Mouse (Mus musculus) olfactory bulb, adult 2 months (tissue): Measurements from ENCODE around the gene Sgms1. TPM values are rescaled to one million over a fixed set of nuclear protein-coding genes. Genes with fewer than 3 reads are reported as not detected.

Experiments
- H3K27ac ChIP-seq: fragments of 200-500 bp; 2 replicates; pipeline ENCODE4 v1.5.1; 2012; ENCODE audit warnings: low read depth, low read length; ENCODE audit not compliant: insufficient read depth
- H3K4me1 ChIP-seq: fragments of 200-500 bp; 2 replicates; pipeline ENCODE4 v1.6.1; 2012; ENCODE audit warnings: low read length; ENCODE audit not compliant: control insufficient read depth, insufficient read depth
- H3K4me3 ChIP-seq: fragments of 200-500 bp; 2 replicates; pipeline ENCODE4 v1.5.1; 2012; ENCODE audit warnings: mild to moderate bottlenecking, low read depth, low read length, moderate library complexity; ENCODE audit not compliant: insufficient read depth
- CTCF ChIP-seq: fragments of 200-500 bp; IDR thresholded peaks from 2 replicates; pipeline ENCODE4 v1.5.1; 2012; ENCODE audit warnings: low read depth, mild to moderate bottlenecking, low read length, moderate library complexity; ENCODE audit not compliant: insufficient read depth
- POLR2A ChIP-seq: fragments of 200-500 bp; IDR thresholded peaks from 2 replicates; pipeline ENCODE4 v1.6.1; 2012; ENCODE audit warnings: mild to moderate bottlenecking, low read depth, low read length, moderate library complexity; ENCODE audit not compliant: insufficient read depth
- WGBS: fragments of 180-500 bp; shearing (Covaris S2); methylation state at CpG from one replicate; pipeline ENCODE4 v1.1.7; 2018; 5-methylcytosine and 5-hydroxymethylcytosine counted together
- polyA plus RNA-seq: library from polyadenylated mRNA; stranded (reverse); fragments of >200 nt; gene quantifications from 2 replicates; pipeline ENCODE4 v1.2.4, GENCODE M21; 2012; ENCODE audit warnings: low replicate concordance; ENCODE audit not compliant: missing spikeins, insufficient read depth, insufficient read length

Sgms1 gene
- polyA plus RNA-seq, 1 experiment = not detected

DNA sequence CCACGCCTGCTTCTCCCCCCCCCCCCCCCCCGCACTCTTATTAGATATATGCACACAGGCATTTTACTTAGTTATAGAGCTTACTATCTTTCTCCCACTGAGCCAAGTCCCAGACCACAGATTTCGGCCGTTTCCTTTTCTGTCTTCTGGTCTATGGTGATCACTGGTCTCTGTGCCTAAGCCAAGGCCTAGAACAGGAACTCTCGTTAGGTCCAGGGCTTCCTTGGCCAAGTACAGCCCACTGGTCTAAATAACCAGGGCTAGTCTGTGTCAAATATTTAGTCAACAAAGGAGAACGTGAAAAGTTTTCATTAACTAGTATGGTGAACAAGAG lies 150.1 kb downstream of the Sgms1 start:
- H3K27ac ChIP-seq = no peak overlapping the region
- H3K4me3 ChIP-seq = no peak overlapping the region
- TF ChIP-seq POLR2A (no peak), CTCF (no peak)
- WGBS = 78% methylated on average over 6 of the region's 6 CpGs
- no peaks in the 10 kb centered on the region for H3K4me1 ChIP-seq

DNA sequence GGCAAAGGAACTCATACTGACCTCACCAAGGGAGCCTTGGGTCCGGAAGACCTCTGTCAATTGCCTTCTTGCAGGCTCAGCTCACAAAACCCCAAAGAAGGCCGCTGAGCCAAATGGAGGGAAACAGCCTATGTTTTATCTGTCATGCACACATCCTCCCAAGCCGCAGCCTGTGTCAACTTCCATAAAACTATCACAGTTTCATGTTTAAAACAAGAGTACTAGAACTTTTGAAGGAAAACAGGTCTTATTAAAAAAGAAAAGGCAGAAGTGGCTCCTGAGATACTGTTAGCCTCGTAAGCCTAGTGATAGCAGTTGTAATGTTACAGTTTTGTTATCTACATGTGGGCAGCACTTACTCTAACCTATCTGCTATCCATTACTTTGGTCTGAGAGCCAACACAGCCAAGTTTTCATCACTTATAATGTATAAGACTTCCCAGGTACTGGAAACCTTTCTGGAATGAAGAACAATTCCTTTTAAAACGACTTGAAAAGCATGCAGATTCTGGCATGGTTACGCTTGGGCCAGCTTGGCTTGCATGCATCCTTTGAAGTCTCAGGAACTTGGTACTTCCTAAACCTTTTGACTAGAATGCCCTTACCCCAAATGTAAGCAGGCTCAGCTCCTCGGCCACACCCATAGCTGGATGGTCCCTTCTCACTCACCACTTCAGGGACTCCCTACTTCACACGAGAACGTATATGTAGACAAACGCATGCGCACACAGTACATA lies 150.6 kb downstream of the Sgms1 start:
- WGBS = 90% methylated on average over 11 of the region's 11 CpGs
- no peak overlapping the region for H3K27ac ChIP-seq
- TF ChIP-seq POLR2A = no peak
- H3K4me3 ChIP-seq = no peak overlapping the region
- H3K4me1 ChIP-seq = no peaks in the 10 kb centered on the region

DNA sequence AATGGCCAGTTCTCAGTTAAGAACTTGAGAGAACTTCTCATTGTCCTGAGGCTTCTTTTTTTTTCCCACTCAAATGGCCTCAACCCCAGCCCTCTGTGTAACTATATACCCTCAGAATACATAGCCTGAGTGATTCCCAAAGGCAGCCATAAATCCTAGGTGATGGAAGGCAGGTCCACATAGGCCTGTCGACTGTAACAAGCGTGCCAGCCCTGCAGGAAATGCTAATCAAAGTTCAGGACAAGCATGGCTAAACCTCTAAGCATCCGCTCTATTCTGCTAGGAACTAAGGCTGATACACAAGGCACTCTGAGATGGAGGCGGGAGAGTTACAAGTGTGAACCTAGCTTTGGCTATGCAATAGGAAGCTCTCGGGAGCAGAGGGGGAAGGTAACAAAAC lies 151.8 kb downstream of the Sgms1 start:
- TF ChIP-seq POLR2A (no peak), CTCF (no peak)
- Histone ChIP-seq H3K27ac (no peak overlapping the region), H3K4me1 (no peaks in the 10 kb centered on the region), H3K4me3 (no peak overlapping the region)
- 93% methylated on average over 5 of the region's 5 CpGs for WGBS

DNA sequence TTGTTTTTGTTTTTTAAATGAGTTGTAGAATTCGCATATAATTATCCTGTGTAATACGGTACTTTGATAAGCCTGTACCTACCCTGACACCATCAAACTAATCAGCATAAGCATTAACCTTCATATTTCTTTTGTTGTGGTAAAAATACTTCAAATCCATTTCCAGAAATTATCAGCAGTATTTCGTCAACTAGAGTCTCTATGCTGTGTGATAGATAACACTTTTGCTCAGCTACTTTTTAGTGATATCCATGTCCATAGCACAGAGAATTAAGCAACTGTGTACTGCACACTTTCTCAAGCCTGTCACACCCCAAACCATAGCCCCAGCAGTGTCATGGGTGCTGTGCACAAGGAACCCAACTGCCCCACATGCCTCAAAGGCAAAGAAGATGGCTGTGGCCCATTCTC lies 152.3 kb downstream of the Sgms1 start:
- WGBS = 87% methylated on average over 3 of the region's 3 CpGs
- Histone ChIP-seq H3K4me1 (no peaks in the 10 kb centered on the region), H3K27ac (no peak overlapping the region), H3K4me3 (no peak overlapping the region)
- no peak for TF ChIP-seq POLR2A
- no peak for TF ChIP-seq CTCF

DNA sequence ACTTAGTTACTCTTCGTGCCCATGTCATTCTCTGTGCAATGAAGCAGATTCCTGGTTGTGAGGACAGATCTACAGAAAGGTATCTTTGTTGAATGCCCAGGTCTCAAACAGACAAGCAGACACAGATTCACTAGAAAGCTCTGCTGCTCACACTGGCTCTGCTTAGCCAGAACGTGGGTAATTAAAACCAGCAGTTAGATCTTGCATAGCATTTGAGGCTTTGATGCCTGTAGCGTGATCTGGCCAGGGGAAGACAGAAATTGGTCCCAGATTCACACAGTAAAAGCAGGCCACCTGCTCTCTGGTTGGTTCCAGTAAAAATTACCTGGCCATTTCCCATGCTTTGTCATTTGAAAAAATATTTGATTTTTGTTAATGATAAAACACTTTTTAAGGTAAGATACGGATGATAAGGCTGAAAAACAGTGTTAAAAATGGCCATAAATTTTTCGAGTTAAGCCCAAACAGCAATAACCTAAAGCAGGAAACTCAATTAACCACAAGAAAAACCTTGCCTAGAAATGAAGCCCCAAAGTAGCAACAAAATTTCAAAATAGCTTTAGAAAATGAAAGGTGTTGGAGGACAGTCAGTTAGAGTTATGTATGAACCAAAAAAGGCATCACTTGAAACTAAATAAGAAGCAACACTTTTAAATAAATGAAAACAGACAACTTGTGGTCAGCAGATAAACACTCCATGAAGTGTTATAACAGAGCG lies 154.6 kb downstream of the Sgms1 start:
- no peak overlapping the region for H3K4me3 ChIP-seq
- WGBS = 87% methylated on average over 6 of the region's 6 CpGs
- H3K4me1 ChIP-seq = no peaks in the 10 kb centered on the region
- no peak for TF ChIP-seq POLR2A
- no peak for TF ChIP-seq CTCF
- H3K27ac ChIP-seq = no peak overlapping the region

DNA sequence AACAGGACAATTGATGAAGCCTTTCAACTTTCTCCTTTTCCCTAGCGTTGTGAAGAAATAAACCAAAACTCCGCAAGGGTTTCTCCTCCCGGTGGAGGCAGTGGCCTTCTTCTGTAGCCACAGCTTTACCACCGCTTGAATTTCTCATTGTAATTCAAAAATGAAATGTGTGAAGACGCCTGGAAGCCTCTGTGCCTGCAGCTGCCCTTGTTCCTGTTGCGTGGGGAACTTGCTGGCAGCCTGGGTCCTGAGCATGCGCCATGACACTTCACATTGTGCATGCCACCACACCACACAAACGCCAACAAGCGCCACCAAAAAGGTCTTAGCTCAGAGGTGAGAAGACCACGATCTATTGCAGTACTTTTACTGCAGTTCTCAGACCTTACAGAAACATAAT lies 158.2 kb downstream of the Sgms1 start:
- Histone ChIP-seq H3K4me1 (no peaks in the 10 kb centered on the region), H3K27ac (no peak overlapping the region), H3K4me3 (no peak overlapping the region)
- WGBS = 75% methylated on average over 10 of the region's 10 CpGs
- TF ChIP-seq POLR2A = no peak
- no peak for TF ChIP-seq CTCF

DNA sequence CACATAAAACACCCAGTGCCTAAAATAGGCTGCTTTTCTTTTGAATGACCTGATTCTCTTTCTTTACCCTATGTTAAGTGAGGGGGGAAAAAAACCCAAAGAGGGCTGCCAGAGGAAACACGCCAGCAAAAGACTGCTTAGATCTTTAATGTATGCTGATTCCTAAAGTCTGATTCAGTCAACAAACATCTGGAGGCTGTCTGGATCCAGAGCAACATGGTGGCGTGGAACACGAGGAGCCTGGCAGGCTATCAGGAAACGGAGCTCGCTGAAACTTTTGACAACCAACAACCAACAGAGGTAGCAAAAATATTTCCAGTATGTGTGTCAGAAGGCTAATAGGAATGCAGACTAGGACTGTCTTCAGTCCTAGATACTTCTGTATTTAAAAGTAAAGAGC lies 158.7 kb downstream of the Sgms1 start:
- H3K4me1 ChIP-seq = no peaks in the 10 kb centered on the region
- no peak overlapping the region for H3K27ac ChIP-seq
- WGBS = 66% methylated on average over 5 of the region's 5 CpGs
- TF ChIP-seq CTCF (no peak), POLR2A (no peak)
- no peak overlapping the region for H3K4me3 ChIP-seq

DNA sequence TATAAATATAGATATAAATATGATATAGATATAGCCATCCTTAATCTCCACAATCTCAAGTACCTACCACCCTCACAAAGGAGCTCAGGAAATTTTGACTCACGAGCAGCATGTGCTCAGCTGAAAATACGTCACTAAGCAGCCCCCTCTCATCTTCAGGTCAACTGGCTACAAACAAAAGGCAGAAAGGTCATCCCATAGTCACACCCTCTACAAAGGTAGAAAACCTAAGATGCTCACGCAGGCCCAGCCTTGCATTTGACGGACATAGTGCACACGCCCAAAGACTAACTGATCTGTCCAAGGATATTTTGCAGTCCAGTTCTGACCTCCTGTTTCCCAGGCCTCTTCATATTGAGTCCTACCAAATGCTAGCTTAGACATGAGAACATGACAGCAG lies 159.2 kb downstream of the Sgms1 start:
- H3K27ac ChIP-seq = no peak overlapping the region
- 96% methylated on average over 5 of the region's 5 CpGs for WGBS

DNA sequence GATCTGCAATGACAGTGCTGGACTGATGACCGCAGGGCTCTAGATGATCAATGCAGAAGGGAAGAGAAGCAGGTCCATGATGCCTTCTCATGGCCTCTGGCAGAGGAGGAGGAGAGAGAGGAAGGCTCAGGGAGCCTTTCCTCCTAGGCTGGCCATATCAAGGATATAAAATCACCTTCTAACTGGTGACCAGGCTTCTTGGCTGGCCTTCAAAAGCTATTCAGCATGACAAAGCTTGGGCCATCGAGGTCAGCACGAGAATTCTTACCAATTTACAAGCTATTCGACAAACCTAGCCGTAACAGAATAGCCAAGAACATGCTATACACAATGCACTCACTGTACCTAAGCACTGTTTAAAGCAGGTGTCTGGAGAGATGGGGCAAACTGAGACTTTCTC lies 159.7 kb downstream of the Sgms1 start:
- WGBS = 81% methylated on average over 5 of the region's 5 CpGs
- H3K4me1 ChIP-seq = peaks cover 4% of the 10 kb centered on the region; the same call in 1 of the 2 replicates
- TF ChIP-seq POLR2A = no peak
- TF ChIP-seq CTCF = no peak
- H3K27ac ChIP-seq = no peak overlapping the region
- no peak overlapping the region for H3K4me3 ChIP-seq

More for the DNA sequence above, 159.2 kb downstream of the Sgms1 start:
- TF ChIP-seq CTCF = no peak
- no peak for TF ChIP-seq POLR2A
- Histone ChIP-seq H3K4me3 (no peak overlapping the region), H3K4me1 (no peaks in the 10 kb centered on the region)

DNA sequence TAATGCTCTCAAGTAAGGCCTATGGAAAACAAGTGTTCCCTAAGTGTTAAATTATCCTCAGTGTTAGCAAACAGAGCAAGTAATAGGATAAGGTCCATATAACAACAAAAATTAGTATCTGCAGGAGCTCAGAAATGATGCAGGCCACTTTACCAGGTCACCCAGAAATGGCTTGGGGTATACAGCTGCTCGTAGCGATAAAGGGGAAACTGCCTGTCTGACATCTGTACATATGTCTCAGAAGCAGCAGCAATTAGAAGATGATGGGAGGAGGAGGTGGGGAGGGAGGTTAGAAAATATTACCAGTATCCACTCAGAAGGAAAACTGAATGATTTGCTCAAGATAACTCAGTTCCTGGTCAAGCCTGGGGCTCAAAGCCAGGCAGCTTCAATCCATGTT lies 162.3 kb downstream of the Sgms1 start:
- no peak overlapping the region for H3K4me3 ChIP-seq
- TF ChIP-seq CTCF = no peak
- TF ChIP-seq POLR2A = no peak
- WGBS = 94% methylated on average over 2 of the region's 2 CpGs
- no peak overlapping the region for H3K27ac ChIP-seq
- peaks cover 4% of the 10 kb centered on the region; the same call in 1 of the 2 replicates for H3K4me1 ChIP-seq
